Mouse (Mus musculus) CH12.LX (cell line): Measurements from ENCODE around the gene Ppm1l. TPM values are rescaled to one million over a fixed set of nuclear protein-coding genes. Genes with fewer than 3 reads are reported as not detected.

ENCODE experiments used
- DNase-seq: peaks from one replicate; pipeline ENCODE4 v3.0.0-alpha.2; 2013; ENCODE audit errors: extremely low read depth
- H3K27ac ChIP-seq: 2 replicates; pipeline ENCODE4 v1.5.1; 2012; ENCODE audit warnings: low read depth, mild to moderate bottlenecking, control low read depth, moderate library complexity; ENCODE audit not compliant: insufficient read depth
- H3K27me3 ChIP-seq: replicated peaks from 2 replicates; pipeline ENCODE3; 2012; ENCODE audit warnings: inconsistent platforms
- H3K36me3 ChIP-seq, 2 experiments: replicated peaks in 1 of 2; 2 replicates each; pipeline versions ENCODE3 to v1.6.1; 2012; ENCODE audit warnings: inconsistent platforms in 1 of 2, low read length in 1 of 2, mild to moderate bottlenecking in 1 of 2, mixed read lengths in 1 of 2, moderate library complexity in 1 of 2; ENCODE audit not compliant: control insufficient read depth in 1 of 2, insufficient read depth in 1 of 2
- H3K4me1 ChIP-seq, 2 experiments: 2 replicates each; pipeline ENCODE4 v1.6.1; 2012; ENCODE audit warnings: inconsistent platforms in 1 of 2, moderate library complexity in 1 of 2; ENCODE audit not compliant: insufficient read depth in 2 of 2, control insufficient read depth in 1 of 2
- H3K4me2 ChIP-seq: 2 replicates; pipeline ENCODE4 v1.6.1; 2012; ENCODE audit warnings: low read depth, mild to moderate bottlenecking, control low read depth; ENCODE audit not compliant: poor library complexity, insufficient read depth, severe bottlenecking
- H3K4me3 ChIP-seq, 3 experiments: fragments of 150-350 bp in 1 of 3; sonication (generic) in 1 of 3; replicated peaks in 1 of 3; 2 replicates each; pipeline versions ENCODE3 to v1.5.1; 2011 to 2012; ENCODE audit warnings: low read depth in 2 of 3, low read length in 2 of 3, mild to moderate bottlenecking in 2 of 3, moderate library complexity in 2 of 3, control low read depth in 1 of 3, improper control_type of control experiment in 1 of 3, inconsistent platforms in 1 of 3, mixed read lengths in 1 of 3; ENCODE audit not compliant: poor library complexity in 1 of 3
- H3K79me2 ChIP-seq: replicated peaks from 2 replicates; pipeline ENCODE4 v1.6.1; 2012; ENCODE audit warnings: mild to moderate bottlenecking, moderate library complexity; ENCODE audit not compliant: control insufficient read depth, poor library complexity, insufficient read depth, severe bottlenecking; ENCODE audit errors: extremely low read depth
- H3K9ac ChIP-seq: 2 replicates; pipeline ENCODE4 v1.6.1; 2012; ENCODE audit warnings: low read depth, mild to moderate bottlenecking, control low read depth, moderate library complexity; ENCODE audit not compliant: insufficient read depth
- H3K9me3 ChIP-seq: replicated peaks from 2 replicates; pipeline ENCODE3; 2012; ENCODE audit warnings: low read length, inconsistent platforms, mixed read lengths
- CHD1 ChIP-seq: IDR thresholded peaks from 2 replicates; pipeline ENCODE4 v1.6.1; 2012; ENCODE audit warnings: low read depth, low read length, improper control_type of control experiment, inconsistent platforms
- CHD2 ChIP-seq: IDR thresholded peaks from 2 replicates; pipeline ENCODE4 v1.6.1; 2011; ENCODE audit warnings: low read length, improper control_type of control experiment
- E2F4 ChIP-seq: IDR thresholded peaks from 2 replicates; pipeline ENCODE4 v1.6.1; 2011; ENCODE audit warnings: low read depth, low read length, improper control_type of control experiment; ENCODE audit not compliant: insufficient replicate concordance
- ELF1 ChIP-seq: IDR thresholded peaks from 2 replicates; pipeline ENCODE4 v1.6.1; 2014; ENCODE audit warnings: low read depth, mild to moderate bottlenecking, inconsistent platforms, low read length, improper control_type of control experiment
- ETS1 ChIP-seq: conservative IDR thresholded peaks from 2 replicates; pipeline ENCODE4 v1.6.1; 2012; ENCODE audit warnings: low read depth, mild to moderate bottlenecking, inconsistent platforms, low read length, improper control_type of control experiment, moderate library complexity
- HCFC1 ChIP-seq: IDR thresholded peaks from 2 replicates; pipeline ENCODE4 v1.6.1; 2012; ENCODE audit warnings: low read depth, mild to moderate bottlenecking, inconsistent platforms, low read length, improper control_type of control experiment
- IRF4 ChIP-seq: IDR thresholded peaks from 2 replicates; pipeline ENCODE4 v1.6.1; 2014; ENCODE audit warnings: low read depth, mild to moderate bottlenecking, inconsistent platforms, low read length, improper control_type of control experiment
- JUN ChIP-seq: IDR thresholded peaks from 2 replicates; pipeline ENCODE4 v1.6.1; 2011; ENCODE audit warnings: low read depth, mild to moderate bottlenecking, low read length, improper control_type of control experiment, moderate library complexity; ENCODE audit not compliant: insufficient read depth
- JUND ChIP-seq: conservative IDR thresholded peaks from 2 replicates; pipeline ENCODE4 v1.6.1; 2011; ENCODE audit warnings: low read depth, low read length, improper control_type of control experiment
- KAT2A ChIP-seq: IDR thresholded peaks from 2 replicates; pipeline ENCODE4 v1.6.1; 2012; ENCODE audit warnings: low read length, improper control_type of control experiment, inconsistent platforms; ENCODE audit not compliant: insufficient replicate concordance
- MAFK ChIP-seq: IDR thresholded peaks from 2 replicates; pipeline ENCODE4 v1.6.1; 2011; ENCODE audit warnings: low read length, improper control_type of control experiment; ENCODE audit not compliant: insufficient replicate concordance
- MAX ChIP-seq: IDR thresholded peaks from 2 replicates; pipeline ENCODE4 v1.6.1; 2011; ENCODE audit warnings: low read length, improper control_type of control experiment
- MAZ ChIP-seq: IDR thresholded peaks from 2 replicates; pipeline ENCODE4 v1.6.1; 2012; ENCODE audit warnings: low read depth, mild to moderate bottlenecking, inconsistent platforms, low read length, improper control_type of control experiment, moderate library complexity
- MXI1 ChIP-seq: IDR thresholded peaks from 2 replicates; pipeline ENCODE4 v1.6.1; 2011; ENCODE audit warnings: mild to moderate bottlenecking, low read depth, low read length, improper control_type of control experiment
- POLR2A ChIP-seq: IDR thresholded peaks from 2 replicates; pipeline ENCODE4 v1.6.1; 2011; ENCODE audit warnings: low read depth, mild to moderate bottlenecking, improper control_type of control experiment, low read length
- POLR2AphosphoS2 ChIP-seq: IDR thresholded peaks from 2 replicates; pipeline ENCODE4 v1.6.1; 2011; ENCODE audit warnings: low read depth, low read length, improper control_type of control experiment
- RAD21 ChIP-seq: IDR thresholded peaks from 2 replicates; pipeline ENCODE4 v1.6.1; 2011; ENCODE audit warnings: low read depth, mild to moderate bottlenecking, low read length, improper control_type of control experiment, moderate library complexity
- RCOR1 ChIP-seq: conservative IDR thresholded peaks from 2 replicates; pipeline ENCODE4 v1.6.1; 2012; ENCODE audit warnings: low read depth, mild to moderate bottlenecking, inconsistent platforms, low read length, improper control_type of control experiment
- SMC3 ChIP-seq: IDR thresholded peaks from 2 replicates; pipeline ENCODE4 v1.6.1; 2011; ENCODE audit warnings: low read depth, low read length, improper control_type of control experiment
- TBP ChIP-seq: conservative IDR thresholded peaks from 2 replicates; pipeline ENCODE4 v1.6.1; 2011; ENCODE audit warnings: low read depth, low read length, improper control_type of control experiment
- TCF12 ChIP-seq: IDR thresholded peaks from 2 replicates; pipeline ENCODE4 v1.6.1; 2014; ENCODE audit warnings: low read depth, mild to moderate bottlenecking, inconsistent platforms, low read length, improper control_type of control experiment
- UBTF ChIP-seq: IDR thresholded peaks from 2 replicates; pipeline ENCODE4 v1.6.1; 2012; ENCODE audit warnings: low read depth, mild to moderate bottlenecking, inconsistent platforms, low read length, improper control_type of control experiment, moderate library complexity
- USF1 ChIP-seq: IDR thresholded peaks from 2 replicates; pipeline ENCODE4 v1.6.1; 2014; ENCODE audit warnings: low read depth, mild to moderate bottlenecking, inconsistent platforms, low read length, improper control_type of control experiment
- USF2 ChIP-seq: conservative IDR thresholded peaks from 2 replicates; pipeline ENCODE4 v1.6.1; 2011; ENCODE audit warnings: low read depth, low read length, improper control_type of control experiment
- ZKSCAN1 ChIP-seq: IDR thresholded peaks from 2 replicates; pipeline ENCODE4 v1.6.1; 2012; ENCODE audit warnings: low read depth, inconsistent platforms, low read length, improper control_type of control experiment, borderline replicate concordance
- dilution Hi-C: fragments of 300-500 bp; cut with MboI; formaldehyde crosslinking; loops from 2 replicates; pipeline ENCODE4 v1.14.3; 2020; ENCODE audit warnings: low sequenced_read_pairs; ENCODE audit not compliant: extremely low pct_unique_long_range_greater_than_20kb, extremely low pct_ligation_motif_present
- in situ Hi-C: fragments of 300-500 bp; cut with MboI; formaldehyde crosslinking; loops from 3 replicates; pipeline ENCODE4 v1.14.3; 2019; ENCODE audit warnings: low sequenced_read_pairs, low pct_ligation_motif_present, low pct_unique_long_range_greater_than_20kb, mixed read lengths
- polyA plus RNA-seq: library from polyadenylated mRNA; unstranded; fragments of >175 nt; gene quantifications from 2 replicates; pipeline ENCODE4 v1.2.1, GENCODE M21; 2012; ENCODE audit warnings: low read depth; ENCODE audit not compliant: insufficient read length
- total RNA-seq, 2 experiments: library from RNA; depleted of rRNA; stranded (reverse); fragments of 300-350 nt in 1 of 2; fragments of >200 nt in 1 of 2; gene quantifications; 2 replicates each; pipeline ENCODE4 v1.2.3; 2012 to 2014

Ppm1l gene
- total and polyA plus RNA-seq, 3 experiments, result 0.68 to 2.4 (median 1.7) TPM

GRCm38 (mm10) chr3:69511881-69512280 is 195.2 kb downstream of the Ppm1l start:
- no peak overlapping the region for H3K4me3 ChIP-seq
- H3K9me3 ChIP-seq, result no peaks in the 10 kb centered on the region
- no peaks in the 10 kb centered on the region for H3K4me1 ChIP-seq
- H3K27ac ChIP-seq, result no peak overlapping the region
- H3K4me2 ChIP-seq, result no peak overlapping the region
- no peaks in the 10 kb centered on the region for H3K79me2 ChIP-seq
- no peak for DNase-seq
- no peaks in the 10 kb centered on the region for H3K27me3 ChIP-seq
- H3K36me3 ChIP-seq, result no peaks in the 10 kb centered on the region
- in situ Hi-C loops, result no loop called here
- dilution Hi-C loops, result no loop called here
- no peak overlapping the region for H3K9ac ChIP-seq
- TF ChIP-seq POLR2A (no peak), MAX (no peak), SMC3 (no peak), JUN (no peak), USF2 (no peak), CHD1 (no peak), USF1 (no peak), UBTF (no peak), MAZ (no peak), JUND (no peak), E2F4 (no peak), KAT2A (no peak), CHD2 (no peak), TCF12 (no peak), ETS1 (no peak), MXI1 (no peak), IRF4 (no peak), ZKSCAN1 (no peak), ELF1 (no peak), TBP (no peak)

- H3K36me3 ChIP-seq, result no peaks in the 10 kb centered on the region
- H3K4me3 ChIP-seq, result no peak overlapping the region
- no peak overlapping the region for H3K9ac ChIP-seq
- no peaks in the 10 kb centered on the region for H3K9me3 ChIP-seq
- no peaks in the 10 kb centered on the region for H3K79me2 ChIP-seq
- no peak overlapping the region for H3K4me2 ChIP-seq
- H3K27ac ChIP-seq, result no peak overlapping the region
- H3K27me3 ChIP-seq, result no peaks in the 10 kb centered on the region
- in situ Hi-C loops (no loop called here), dilution Hi-C loops (no loop called here)
- H3K4me1 ChIP-seq, result no peaks in the 10 kb centered on the region
- no peak for DNase-seq
- TF ChIP-seq TBP (no peak), ETS1 (no peak), RAD21 (no peak), TCF12 (no peak), MAFK (no peak), UBTF (no peak), MAZ (no peak), RCOR1 (no peak), MAX (no peak), HCFC1 (no peak), MXI1 (no peak), POLR2AphosphoS2 (no peak), POLR2A (no peak), JUND (no peak)
- TF ChIP-seq, all 38 proteins: peak for 0
These were observed 195.7 kb downstream of the Ppm1l start for GRCm38 (mm10) chr3:69512402-69512801.
